8 mouse cellular contexts compared by ENCODE assay signal in the genomic region with DNA sequence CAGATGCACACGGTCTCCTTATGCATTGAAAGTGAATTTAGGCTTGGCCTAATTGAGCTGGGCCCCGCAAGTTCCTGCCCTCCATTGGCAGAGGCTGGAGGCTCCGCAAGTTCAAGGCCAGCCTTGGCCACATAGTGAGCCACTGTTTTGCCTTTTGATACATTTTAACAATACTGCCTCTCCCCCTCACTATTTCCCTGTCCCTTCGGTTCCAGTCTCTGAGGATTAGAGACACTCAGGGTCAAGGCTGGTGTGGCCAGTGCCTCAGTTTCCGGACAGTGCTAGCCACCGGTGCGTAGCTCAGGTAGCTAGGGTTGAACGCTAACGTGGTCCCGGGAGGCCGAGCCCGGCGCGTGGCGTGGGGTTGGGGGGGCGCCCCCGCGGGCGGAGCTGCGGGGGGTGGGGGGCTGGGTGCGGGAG. TPM values are rescaled to one million over a fixed set of nuclear protein-coding genes. Genes with fewer than 3 reads are reported as not detected.
DNase-seq lines count a peak whose midpoint lies in the region; ATAC-seq and TF ChIP-seq lines count a peak whose summit lies in the region.

No protein-coding gene starts in this region.

- no peaks in the 10 kb centered on the region for H3K27me3 ChIP-seq in lung, postnatal 0 days (replicated peaks; ENCODE audit: insufficient read depth, low read length)
- H3K27me3 ChIP-seq in neural tube, embryonic 12.5 days (replicated peaks): no peaks in the 10 kb centered on the region

- DNase-seq in adrenal gland, postnatal 10 days: peak; percentile 36
- DNase-seq in adrenal gland, postnatal 4 days (ENCODE audit: low spot score in 2 of 2): no peak
- DNase-seq in lung, postnatal 0 days (ENCODE audit: low spot score): no peak
- DNase-seq in lung, postnatal 4 days: no peak
- no peak for DNase-seq in left cerebral cortex, postnatal 14 days (ENCODE audit: low spot score in 2 of 2)
- no peak for DNase-seq in urinary bladder, postnatal 36 days (ENCODE audit: low spot score in 2 of 2)

- no peaks in the 10 kb centered on the region for H3K9me3 ChIP-seq in lung, postnatal 0 days (ENCODE audit: low read length)
- H3K9me3 ChIP-seq in neural tube, embryonic 12.5 days: no peaks in the 10 kb centered on the region

- no peak for TF ChIP-seq CTCF in lung, postnatal 0 days (IDR thresholded peaks at IDR 0.05)

- peak overlapping the region; percentile 98 for H3K9ac ChIP-seq in lung, postnatal 0 days (replicated peaks; ENCODE audit: low read depth)
- peak overlapping the region; percentile 98 for H3K9ac ChIP-seq in neural tube, embryonic 12.5 days

- H3K4me3 ChIP-seq in lung, postnatal 0 days (ENCODE audit: low read depth, low read length): peak overlapping the region; percentile 78
- peak overlapping the region; percentile 88 for H3K4me3 ChIP-seq in neural tube, embryonic 12.5 days

- intact Hi-C loops in left cerebral cortex, postnatal 14 days (cut with DNase I): no loop called here

- 0 out of 2 replicates have a peak, but pooled peaks cover 3% of the 10 kb centered on the region for H3K36me3 ChIP-seq in lung, postnatal 0 days (ENCODE audit: insufficient read depth, low read length)
- H3K36me3 ChIP-seq in neural tube, embryonic 12.5 days: peaks cover 6% of the 10 kb centered on the region

- H3K4me1 ChIP-seq in lung, postnatal 0 days (ENCODE audit: insufficient read depth, low read depth, low read length): peaks cover 17% of the 10 kb centered on the region; the same call in 1 of the 2 replicates
- H3K4me1 ChIP-seq in neural tube, embryonic 12.5 days: peaks cover 48% of the 10 kb centered on the region

- WGBS in lung, postnatal 0 days: 5% methylated on average over 21 of the region's 21 CpGs
- WGBS in neural tube, embryonic 12.5 days: 9% methylated on average over 21 of the region's 21 CpGs

- peak overlapping the region; percentile 97 for H3K27ac ChIP-seq in lung, postnatal 0 days (ENCODE audit: low read length)
- peak overlapping the region; percentile 86 for H3K27ac ChIP-seq in neural tube, embryonic 12.5 days

- no peak for TF ChIP-seq EP300 in lung, postnatal 0 days (IDR thresholded peaks at IDR 0.05)

- H3K4me2 ChIP-seq in lung, postnatal 0 days (replicated peaks; ENCODE audit: low read depth, low read length): peak overlapping the region; percentile 91
- peak overlapping the region; percentile 90 for H3K4me2 ChIP-seq in neural tube, embryonic 12.5 days (replicated peaks)

- ATAC-seq in lung, postnatal 0 days: no peak
- ATAC-seq in inflammation-experienced regulatory T-cells, adult 6 months: peak; percentile 38
- ATAC-seq in neural tube, embryonic 12.5 days (ENCODE audit: low FRiP score, low read depth): 0 out of 2 replicates have a peak, but pooled peaks have one; percentile 30

RNA-seq across cellular contexts. Expression of a gene that starts 5.5 kb away (rescaled TPM):
- total RNA-seq in adrenal gland, postnatal 10 days (2021): 10 to 100 TPM; 18.9 to 21.8 TPM
- total RNA-seq in adrenal gland, postnatal 4 days (2021): 10 to 100 TPM; 34.0 to 36.7 TPM
- polyA plus RNA-seq in lung, postnatal 0 days (2015; fragmentation: Nextera tagmentation; extraction: Ambion mirVana): 16.4 and 18.2 TPM in 2 replicates
- polyA plus RNA-seq in inflammation-experienced regulatory T-cells, adult 6 months (2017; shearing (Covaris generic)): 1 to 10 TPM in 2 of 3 experiments, under 1 TPM in 1; 0.43 to 2.1 (median 1.0) TPM
- 34.2 and 38.1 TPM in 2 replicates for polyA plus RNA-seq in neural tube, embryonic 12.5 days (2016; fragmentation: Nextera tagmentation; extraction: Ambion mirVana)
- 100 to 1,000 TPM; 100 to 104 TPM for total RNA-seq in left cerebral cortex, postnatal 14 days (2021)

RNA-seq across cellular contexts. Expression of a gene that starts 56.3 kb away (rescaled TPM):
- total RNA-seq in adrenal gland, postnatal 10 days (2021): 10 to 100 TPM; 34.8 to 35.7 TPM
- 10 to 100 TPM; 49.9 to 50.4 TPM for total RNA-seq in adrenal gland, postnatal 4 days (2021)
- 95.7 and 100 TPM in 2 replicates for polyA plus RNA-seq in lung, postnatal 0 days (2015; fragmentation: Nextera tagmentation; extraction: Ambion mirVana)
- polyA plus RNA-seq in inflammation-experienced regulatory T-cells, adult 6 months (2017; shearing (Covaris generic)): 10 to 100 TPM; 41.4 to 46.8 (median 44.1) TPM
- 76.8 and 79.0 TPM in 2 replicates for polyA plus RNA-seq in neural tube, embryonic 12.5 days (2016; fragmentation: Nextera tagmentation; extraction: Ambion mirVana)
- 10 to 100 TPM; 74.4 to 80.6 TPM for total RNA-seq in left cerebral cortex, postnatal 14 days (2021)
